Mouse (Mus musculus) mature B cell (primary cell): ENCODE data around the gene Tnr.

Source experiments
- in situ Hi-C: fragments of 300-500 bp; cut with MboI; formaldehyde crosslinking; loops from 2 replicates; pipeline ENCODE4 v1.14.3; 2019

The Tnr gene

GRCm38 (mm10) chr1:159629822-159630589 lies 106.4 kb downstream of the Tnr start:
- in situ Hi-C loops, result no loop called here

- in situ Hi-C loops, result no loop called here
These were observed 109.0 kb downstream of the Tnr start for GRCm38 (mm10) chr1:159632558-159632957.

- in situ Hi-C loops, result no loop called here
These were observed 115.8 kb downstream of the Tnr start for GRCm38 (mm10) chr1:159639408-159639807.

- in situ Hi-C loops, result no loop called here
These were observed 122.2 kb downstream of the Tnr start for GRCm38 (mm10) chr1:159645719-159646118.

GRCm38 (mm10) chr1:159650486-159650885 lies 126.9 kb downstream of the Tnr start:
- in situ Hi-C loops, result no loop called here

- in situ Hi-C loops, result no loop called here
These were observed 131.7 kb downstream of the Tnr start for GRCm38 (mm10) chr1:159655241-159655640.

GRCm38 (mm10) chr1:159657856-159658542 lies 134.4 kb downstream of the Tnr start:
- in situ Hi-C loops, result no loop called here

GRCm38 (mm10) chr1:159660620-159661501 lies 137.3 kb downstream of the Tnr start:
- in situ Hi-C loops, result no loop called here

- in situ Hi-C loops, result no loop called here
These were observed 140.9 kb downstream of the Tnr start for GRCm38 (mm10) chr1:159664496-159664895.

GRCm38 (mm10) chr1:159664945-159665344 lies 141.4 kb downstream of the Tnr start:
- in situ Hi-C loops, result no loop called here

GRCm38 (mm10) chr1:159670629-159671150 lies 147.1 kb downstream of the Tnr start:
- in situ Hi-C loops, result no loop called here

GRCm38 (mm10) chr1:159671181-159671580 lies 147.6 kb downstream of the Tnr start:
- in situ Hi-C loops, result no loop called here

- in situ Hi-C loops, result no loop called here
These were observed 150.7 kb downstream of the Tnr start for GRCm38 (mm10) chr1:159674240-159674639.

- in situ Hi-C loops, result no loop called here
These were observed 151.9 kb downstream of the Tnr start for GRCm38 (mm10) chr1:159675472-159675871.

- in situ Hi-C loops, result no loop called here
These were observed 154.8 kb downstream of the Tnr start for GRCm38 (mm10) chr1:159678221-159678935.

GRCm38 (mm10) chr1:159681252-159681651 lies 157.7 kb downstream of the Tnr start:
- in situ Hi-C loops, result no loop called here

- in situ Hi-C loops, result no loop called here
These were observed 163.1 kb downstream of the Tnr start for GRCm38 (mm10) chr1:159686476-159687231.

GRCm38 (mm10) chr1:159696717-159697116 lies 173.1 kb downstream of the Tnr start:
- in situ Hi-C loops, result no loop called here

- in situ Hi-C loops, result no loop called here
These were observed 178.5 kb downstream of the Tnr start for GRCm38 (mm10) chr1:159702038-159702437.

GRCm38 (mm10) chr1:159704925-159705324 lies 181.4 kb downstream of the Tnr start:
- in situ Hi-C loops, result no loop called here

GRCm38 (mm10) chr1:159716301-159716700 lies 192.7 kb downstream of the Tnr start:
- in situ Hi-C loops, result no loop called here
